Mouse (Mus musculus) ES-Bruce4 (cell line): ENCODE results near the gene Cmip. TPM values are rescaled to one million over a fixed set of nuclear protein-coding genes. Genes with fewer than 3 reads are reported as not detected.

Source experiments
- H3K27ac ChIP-seq: 2 replicates; pipeline ENCODE4 v1.5.1; 2012; ENCODE audit warnings: low read length, inconsistent platforms; ENCODE audit not compliant: insufficient read depth
- H3K27me3 ChIP-seq: 2 replicates; pipeline ENCODE4 v1.6.1; 2012; ENCODE audit warnings: mild to moderate bottlenecking, low read length, inconsistent platforms; ENCODE audit not compliant: control insufficient read depth, poor library complexity, insufficient read depth, severe bottlenecking
- H3K36me3 ChIP-seq: 2 replicates; pipeline ENCODE4 v1.6.1; 2012; ENCODE audit warnings: inconsistent platforms, mild to moderate bottlenecking, low read length, moderate library complexity; ENCODE audit not compliant: control insufficient read depth, poor library complexity, insufficient read depth, severe bottlenecking
- H3K4me1 ChIP-seq: one replicate; pipeline ENCODE4 v1.8.1; 2011; ENCODE audit warnings: low read length; ENCODE audit not compliant: control insufficient read depth, insufficient read depth
- H3K4me3 ChIP-seq: 2 replicates; pipeline ENCODE4 v1.5.1; 2011; ENCODE audit warnings: low read depth, mild to moderate bottlenecking, low read length
- H3K9ac ChIP-seq: 2 replicates; pipeline ENCODE4 v1.6.1; 2012; ENCODE audit warnings: low read depth, mild to moderate bottlenecking, inconsistent platforms; ENCODE audit not compliant: poor library complexity, severe bottlenecking
- H3K9me3 ChIP-seq: replicated peaks from 2 replicates; pipeline ENCODE4 v1.6.1; 2012; ENCODE audit warnings: mild to moderate bottlenecking, low read length, inconsistent platforms; ENCODE audit not compliant: control insufficient read depth, poor library complexity, insufficient read depth, severe bottlenecking
- CTCF ChIP-seq: IDR thresholded peaks from one replicate; pipeline ENCODE4 v1.8.1; 2011; ENCODE audit warnings: low read depth, low read length
- EP300 ChIP-seq: IDR thresholded peaks from 2 replicates; pipeline ENCODE4 v1.6.1; 2011; ENCODE audit warnings: low read depth, low read length; ENCODE audit not compliant: insufficient read depth
- POLR2A ChIP-seq: IDR thresholded peaks from one replicate; pipeline ENCODE4 v1.8.1; 2011; ENCODE audit warnings: low read length; ENCODE audit not compliant: insufficient read depth
- polyA plus RNA-seq: library from polyadenylated mRNA; stranded (reverse); fragments of >200 nt; gene quantifications from 2 replicates; pipeline ENCODE4 v1.2.4, GENCODE M21; 2011; ENCODE audit warnings: low read depth; ENCODE audit not compliant: missing spikeins, insufficient read depth, insufficient read length

The Cmip gene
- polyA plus RNA-seq, 1 experiment: 67.9 TPM

DNA sequence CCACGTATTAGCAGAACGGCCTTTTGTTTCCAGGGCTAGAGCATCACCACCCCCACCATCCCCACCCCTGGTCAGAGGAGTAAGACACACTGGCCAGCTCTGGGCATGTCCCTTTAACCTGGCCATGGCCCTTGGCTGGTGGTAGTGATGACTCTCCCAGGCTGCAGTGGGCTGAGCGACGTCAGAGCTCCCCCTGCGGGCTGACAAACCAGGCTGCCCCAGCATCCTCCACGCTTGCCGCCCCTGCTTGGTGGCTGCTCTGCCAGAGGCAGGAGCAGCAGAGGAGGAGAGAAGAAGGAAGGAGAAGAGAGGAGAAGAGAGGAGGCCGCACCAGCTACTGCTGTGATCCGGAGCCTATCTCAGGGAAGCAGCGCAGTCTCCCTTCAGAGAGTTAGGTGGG is 122.3 kb downstream of the Cmip start:
- Histone ChIP-seq H3K27ac (no peak overlapping the region), H3K9ac (no peak overlapping the region), H3K36me3 (no peaks in the 10 kb centered on the region), H3K9me3 (0 out of 2 replicates have a peak, but pooled peaks cover under 1% of the 10 kb centered on the region), H3K4me1 (peaks cover 9% of the 10 kb centered on the region), H3K4me3 (no peak overlapping the region), H3K27me3 (no peaks in the 10 kb centered on the region)
- TF ChIP-seq EP300: no peak
- peak; percentile 68 for TF ChIP-seq CTCF
- TF ChIP-seq POLR2A: no peak

DNA sequence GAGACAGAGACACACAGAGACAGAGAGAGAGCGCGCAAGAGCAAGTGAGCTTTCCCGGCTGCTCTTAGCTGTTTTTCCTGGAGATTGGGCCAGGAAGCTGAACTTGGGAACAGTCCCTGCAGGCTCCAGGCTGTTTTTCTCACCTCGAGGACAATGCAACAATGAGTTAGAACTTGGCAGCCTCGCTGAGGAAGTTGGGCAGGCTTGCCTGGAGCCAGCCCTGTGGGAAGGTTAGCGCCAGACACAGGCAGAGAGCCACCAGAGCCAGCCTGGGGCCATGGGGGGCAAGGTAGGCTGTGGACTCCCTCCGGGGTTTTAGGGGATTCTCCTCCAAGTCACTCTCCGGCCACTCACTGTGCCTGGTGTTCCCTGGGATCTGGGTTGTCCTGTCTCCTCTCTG is 123.9 kb downstream of the Cmip start:
- peaks cover 7% of the 10 kb centered on the region for H3K36me3 ChIP-seq
- peaks cover 7% of the 10 kb centered on the region for H3K9me3 ChIP-seq
- H3K4me1 ChIP-seq: peaks cover 9% of the 10 kb centered on the region
- no peak overlapping the region for H3K4me3 ChIP-seq
- H3K27ac ChIP-seq: no peak overlapping the region
- TF ChIP-seq EP300: no peak
- TF ChIP-seq POLR2A: no peak
- TF ChIP-seq CTCF: no peak
- H3K27me3 ChIP-seq: no peaks in the 10 kb centered on the region
- H3K9ac ChIP-seq: no peak overlapping the region

DNA sequence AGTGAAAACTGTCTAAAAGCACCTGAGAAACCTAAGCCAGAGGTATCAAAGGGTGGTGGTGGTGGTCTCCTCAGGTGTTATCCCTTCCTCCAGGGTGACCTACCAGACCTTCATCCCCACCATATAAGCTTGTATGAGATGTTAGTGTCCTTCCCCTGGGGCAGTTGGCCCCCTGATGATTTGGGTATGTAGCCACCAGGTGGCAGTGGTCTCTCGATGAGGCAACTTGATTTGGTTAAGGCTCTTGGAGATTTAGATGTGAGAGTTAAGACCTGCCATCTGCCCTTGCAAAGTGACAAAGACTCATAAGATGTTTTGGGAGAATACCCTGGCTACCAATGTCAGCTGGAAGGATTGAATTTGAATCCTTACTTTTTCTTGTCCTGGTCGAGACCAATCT is 129.3 kb downstream of the Cmip start:
- TF ChIP-seq POLR2A (no peak), CTCF (peak; percentile 51)
- peaks cover 8% of the 10 kb centered on the region for H3K36me3 ChIP-seq
- no peak overlapping the region for H3K9ac ChIP-seq
- peaks cover 1% of the 10 kb centered on the region for H3K4me1 ChIP-seq
- H3K4me3 ChIP-seq: no peak overlapping the region
- H3K9me3 ChIP-seq: peaks cover 7% of the 10 kb centered on the region
- H3K27ac ChIP-seq: no peak overlapping the region
- no peaks in the 10 kb centered on the region for H3K27me3 ChIP-seq

DNA sequence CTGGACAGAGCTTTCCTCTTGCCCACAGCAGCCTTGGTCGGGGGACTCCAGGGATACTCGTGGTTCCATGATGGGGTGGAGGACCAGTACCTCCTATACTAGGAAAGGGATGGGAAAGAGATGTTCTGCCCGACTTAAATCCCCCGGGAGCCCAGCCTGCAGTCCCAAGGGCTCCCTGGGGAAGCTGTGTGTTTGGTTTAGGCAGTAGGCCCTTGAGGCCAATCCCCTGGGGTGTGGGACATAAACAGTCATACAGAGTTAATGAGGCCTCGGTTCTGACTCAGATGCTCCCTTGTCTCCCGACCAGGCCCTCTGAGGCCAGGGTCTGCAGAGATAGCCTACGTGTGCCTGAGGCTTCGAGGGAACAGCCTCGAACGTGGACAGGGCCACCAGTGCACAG is 130.8 kb downstream of the Cmip start:
- Histone ChIP-seq H3K4me1 (peaks cover 1% of the 10 kb centered on the region), H3K36me3 (peaks cover 8% of the 10 kb centered on the region), H3K27ac (no peak overlapping the region), H3K27me3 (no peaks in the 10 kb centered on the region), H3K9ac (no peak overlapping the region), H3K4me3 (no peak overlapping the region), H3K9me3 (peaks cover 7% of the 10 kb centered on the region)
- TF ChIP-seq POLR2A (no peak), CTCF (no peak), EP300 (no peak)

DNA sequence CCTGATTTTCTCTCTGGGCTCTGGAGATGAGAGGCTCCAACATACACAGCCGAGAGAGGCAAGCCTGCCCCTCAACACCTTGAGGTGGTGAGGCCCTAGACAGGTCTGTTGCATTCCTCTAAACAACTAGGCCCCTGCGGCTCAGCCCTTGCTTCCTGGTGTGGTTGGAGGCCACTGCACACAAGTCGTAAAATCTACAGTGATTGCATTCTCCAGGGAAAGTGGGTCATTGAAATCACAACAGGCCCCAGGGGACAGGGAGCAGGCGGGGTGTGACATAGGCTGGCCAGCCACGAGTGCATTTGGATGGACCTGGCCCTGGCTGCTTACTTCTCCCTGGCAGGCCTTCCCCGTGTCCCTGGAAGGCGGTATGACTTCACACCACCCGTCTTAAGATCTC is 131.5 kb downstream of the Cmip start:
- H3K27ac ChIP-seq: no peak overlapping the region
- H3K4me3 ChIP-seq: no peak overlapping the region
- peaks cover 8% of the 10 kb centered on the region for H3K36me3 ChIP-seq
- peaks cover 7% of the 10 kb centered on the region for H3K9me3 ChIP-seq
- H3K27me3 ChIP-seq: no peaks in the 10 kb centered on the region
- peaks cover 1% of the 10 kb centered on the region for H3K4me1 ChIP-seq
- TF ChIP-seq CTCF (no peak), EP300 (no peak), POLR2A (no peak)
- no peak overlapping the region for H3K9ac ChIP-seq

DNA sequence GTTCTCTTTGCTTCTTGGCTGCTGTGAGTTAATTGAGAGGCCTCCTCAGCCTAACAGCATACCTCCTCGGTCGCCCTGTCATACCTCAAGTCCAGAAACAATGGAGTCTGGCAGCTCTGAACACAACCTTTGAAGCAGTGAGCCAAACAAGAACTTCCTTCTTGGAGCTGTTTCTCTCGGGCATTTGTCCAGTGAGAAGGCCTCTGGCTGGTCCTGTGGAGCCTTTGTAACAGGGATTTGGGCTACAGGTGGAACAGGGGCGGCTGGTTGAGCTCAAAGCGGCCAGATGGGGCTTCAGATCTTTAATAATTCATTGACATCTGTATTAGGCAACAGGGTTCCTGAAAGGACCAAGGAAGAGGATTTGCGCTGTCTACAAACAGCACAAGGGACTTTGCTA is 137.0 kb downstream of the Cmip start:
- Histone ChIP-seq H3K27me3 (no peaks in the 10 kb centered on the region), H3K4me1 (no peaks in the 10 kb centered on the region), H3K9ac (no peak overlapping the region), H3K9me3 (no peaks in the 10 kb centered on the region), H3K27ac (no peak overlapping the region), H3K36me3 (no peaks in the 10 kb centered on the region), H3K4me3 (no peak overlapping the region)
- no peak for TF ChIP-seq CTCF
- TF ChIP-seq EP300: no peak

DNA sequence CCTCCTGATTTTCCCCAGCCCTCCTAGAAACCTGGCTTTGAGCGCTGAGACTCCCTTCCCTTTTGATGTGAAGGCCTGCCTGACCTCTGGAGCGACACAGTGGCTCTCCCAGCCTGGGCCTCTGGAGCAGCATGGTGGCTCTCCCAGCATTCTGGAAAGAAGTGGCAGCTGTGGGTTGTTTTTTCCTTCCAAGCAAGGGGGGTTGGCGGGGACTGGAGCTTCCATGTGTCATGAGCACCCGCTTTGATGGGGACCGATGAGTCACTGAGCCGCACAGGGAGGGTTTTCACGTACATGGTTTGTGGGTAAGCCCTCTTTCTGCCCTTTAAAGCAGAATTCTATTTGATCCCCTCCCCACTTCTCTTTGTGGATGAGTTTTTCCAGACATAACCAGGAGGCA is 138.2 kb downstream of the Cmip start:
- no peak overlapping the region for H3K27ac ChIP-seq

More for the DNA sequence above, 138.2 kb downstream of the Cmip start:
- H3K36me3 ChIP-seq: no peaks in the 10 kb centered on the region
- H3K9ac ChIP-seq: no peak overlapping the region
- no peak for TF ChIP-seq CTCF
- no peak for TF ChIP-seq EP300
- no peak for TF ChIP-seq POLR2A
- H3K4me3 ChIP-seq: no peak overlapping the region
- H3K27me3 ChIP-seq: no peaks in the 10 kb centered on the region
- no peaks in the 10 kb centered on the region for H3K4me1 ChIP-seq
- no peaks in the 10 kb centered on the region for H3K9me3 ChIP-seq
